In genomic region chr5:54019546-54019945, GRCm38 (mm10) we compare ENCODE assay signal across 16 mouse cellular contexts. TPM values are rescaled to one million over a fixed set of nuclear protein-coding genes. Genes with fewer than 3 reads are reported as not detected.
A peak's percentile ranks its signal among the peaks of the same experiment; 100 is the strongest.
DNase-seq lines count a peak whose midpoint lies in the region; ATAC-seq and TF ChIP-seq lines count a peak whose summit lies in the region.
"Had no signal": no experiment of that assay in that cellular context is flagged by ENCODE, and none has a peak within 500 bp of the region (broad histone marks: within the 10 kb centered on the region; RNA-seq: fewer than 3 reads in every experiment).

No protein-coding gene starts in this region.

- no peak for TF ChIP-seq POLR2A in heart, adult 2 months (IDR thresholded peaks at IDR 0.05; ENCODE audit: insufficient read depth, low read depth, low read length)
- no peak for TF ChIP-seq POLR2A in lung, adult 2 months (IDR thresholded peaks at IDR 0.05; ENCODE audit: borderline replicate concordance, extremely low read depth, low read depth, low read length)

- H3K9me3 ChIP-seq in heart, embryonic 11.5 days (replicated peaks; ENCODE audit: control insufficient read depth, low read length) = no peaks in the 10 kb centered on the region
- no peaks in the 10 kb centered on the region for H3K9me3 ChIP-seq in lung, postnatal 0 days (ENCODE audit: low read length)
- H3K9me3 ChIP-seq in stomach, embryonic 16.5 days (replicated peaks; ENCODE audit: control insufficient read depth, low read length) = no peaks in the 10 kb centered on the region
- H3K9me3 ChIP-seq: embryonic facial prominence, embryonic 12.5 days; forebrain, embryonic 12.5 days; liver, embryonic 12.5 days; midbrain, embryonic 13.5 days had no signal

- H3K27ac ChIP-seq in heart, adult 2 months = peak overlapping the region; percentile 36
- H3K27ac ChIP-seq in heart, embryonic 11.5 days (ENCODE audit: low read depth, low read length) = no peak overlapping the region
- 0 out of 2 replicates have a peak overlapping the region, but pooled peaks have one; percentile 33 for H3K27ac ChIP-seq in lung, postnatal 0 days (ENCODE audit: low read length)
- 0 out of 2 replicates have a peak overlapping the region, but pooled peaks have one; percentile 13 for H3K27ac ChIP-seq in stomach, embryonic 16.5 days (ENCODE audit: low read length)
- H3K27ac ChIP-seq: embryonic facial prominence, embryonic 12.5 days; forebrain, embryonic 12.5 days; liver, embryonic 12.5 days; midbrain, embryonic 13.5 days had no signal

- TF ChIP-seq EP300 in heart, adult 2 months (IDR thresholded peaks at IDR 0.05; ENCODE audit: insufficient read depth, low read depth, low read length) = no peak
- TF ChIP-seq EP300 in lung, postnatal 0 days (IDR thresholded peaks at IDR 0.05) = no peak

- H3K27me3 ChIP-seq in heart, adult 2 months (ENCODE audit: control insufficient read depth, insufficient read depth, low read length) = no peaks in the 10 kb centered on the region
- H3K27me3 ChIP-seq in heart, embryonic 11.5 days (ENCODE audit: control insufficient read depth, insufficient read depth, low read length) = no peaks in the 10 kb centered on the region
- no peaks in the 10 kb centered on the region for H3K27me3 ChIP-seq in lung, postnatal 0 days (replicated peaks; ENCODE audit: insufficient read depth, low read length)
- H3K27me3 ChIP-seq in stomach, embryonic 16.5 days (ENCODE audit: control insufficient read depth, insufficient read depth, low read length) = no peaks in the 10 kb centered on the region
- H3K27me3 ChIP-seq: embryonic facial prominence, embryonic 12.5 days; forebrain, embryonic 12.5 days; liver, embryonic 12.5 days; midbrain, embryonic 13.5 days had no signal

- TF ChIP-seq CTCF in heart, adult 2 months (IDR thresholded peaks at IDR 0.05) = peak; percentile 38
- TF ChIP-seq CTCF in lung, postnatal 0 days (IDR thresholded peaks at IDR 0.05) = no peak
- no peak for TF ChIP-seq CTCF in lung, adult 2 months (IDR thresholded peaks at IDR 0.05; ENCODE audit: insufficient read depth, low read length)

- H3K4me3 ChIP-seq in heart, adult 2 months = no peak overlapping the region
- no peak overlapping the region for H3K4me3 ChIP-seq in heart, embryonic 11.5 days (ENCODE audit: low read depth, low read length)
- H3K4me3 ChIP-seq in lung, postnatal 0 days (ENCODE audit: low read depth, low read length) = no peak overlapping the region
- H3K4me3 ChIP-seq in lung, adult 2 months (replicated peaks; ENCODE audit: extremely low read depth, low read depth, low read length) = no peak overlapping the region
- H3K4me3 ChIP-seq in stomach, embryonic 16.5 days (replicated peaks; ENCODE audit: low read length) = no peak overlapping the region
- H3K4me3 ChIP-seq: embryonic facial prominence, embryonic 12.5 days; forebrain, embryonic 12.5 days; liver, embryonic 12.5 days; midbrain, embryonic 13.5 days had no signal

- WGBS in heart, adult 2 months = 30% methylated on average over 4 of the region's 4 CpGs
- 69% methylated on average over 4 of the region's 4 CpGs for WGBS in heart, embryonic 11.5 days (ENCODE audit: insufficient replicate concordance)
- 33% methylated on average over 4 of the region's 4 CpGs for WGBS in lung, postnatal 0 days
- WGBS in lung, adult 2 months = 18% methylated on average over 4 of the region's 4 CpGs
- WGBS in stomach, embryonic 16.5 days = 51% methylated on average over 4 of the region's 4 CpGs

- peaks cover 9% of the 10 kb centered on the region for H3K79me2 ChIP-seq in heart, adult 2 months (replicated peaks; ENCODE audit: control insufficient read depth, insufficient read depth, low read length)

- no peak for DNase-seq in heart, adult 2 months
- DNase-seq in lung, postnatal 0 days (ENCODE audit: low spot score) = no peak
- no peak for DNase-seq in lung, adult 2 months
- DNase-seq in cerebellum, postnatal 10 days = no peak
- DNase-seq in cerebellum, adult 9-11 months = no peak
- DNase-seq: cerebellum, adult 8-10 months; heart, postnatal 14 days; kidney, postnatal 36 days; lung, postnatal 14 days had no signal

- intact Hi-C loops in heart, adult 2 months (cut with DNase I) = no loop called here

- peaks cover 8% of the 10 kb centered on the region; the same call in 1 of the 2 replicates for H3K36me3 ChIP-seq in heart, adult 2 months (ENCODE audit: control insufficient read depth, insufficient read depth, low read length)
- H3K36me3 ChIP-seq in heart, embryonic 11.5 days (ENCODE audit: control insufficient read depth, insufficient read depth, low read length) = no peaks in the 10 kb centered on the region
- H3K36me3 ChIP-seq in lung, postnatal 0 days (ENCODE audit: insufficient read depth, low read length) = no peaks in the 10 kb centered on the region
- no peaks in the 10 kb centered on the region for H3K36me3 ChIP-seq in stomach, embryonic 16.5 days (ENCODE audit: control insufficient read depth, insufficient read depth, low read length)
- H3K36me3 ChIP-seq: embryonic facial prominence, embryonic 12.5 days; forebrain, embryonic 12.5 days; liver, embryonic 12.5 days; midbrain, embryonic 13.5 days had no signal

- H3K9ac ChIP-seq in heart, adult 2 months (ENCODE audit: low read depth, low read length) = no peak overlapping the region
- H3K9ac ChIP-seq in heart, embryonic 11.5 days (ENCODE audit: low read depth, low read length) = no peak overlapping the region
- H3K9ac ChIP-seq in lung, postnatal 0 days (replicated peaks; ENCODE audit: low read depth) = no peak overlapping the region
- H3K9ac ChIP-seq in stomach, embryonic 16.5 days (ENCODE audit: low read length) = no peak overlapping the region
- H3K9ac ChIP-seq: embryonic facial prominence, embryonic 12.5 days; forebrain, embryonic 12.5 days; liver, embryonic 12.5 days; midbrain, embryonic 13.5 days had no signal

- H3K4me1 ChIP-seq in heart, adult 2 months (ENCODE audit: control insufficient read depth, insufficient read depth, low read length) = peaks cover 5% of the 10 kb centered on the region
- no peaks in the 10 kb centered on the region for H3K4me1 ChIP-seq in heart, embryonic 11.5 days (ENCODE audit: control insufficient read depth, insufficient read depth, low read length)
- H3K4me1 ChIP-seq in lung, postnatal 0 days (ENCODE audit: insufficient read depth, low read depth, low read length) = no peaks in the 10 kb centered on the region; the same call in 1 of the 2 replicates
- peaks cover 15% of the 10 kb centered on the region for H3K4me1 ChIP-seq in lung, adult 2 months (ENCODE audit: control insufficient read depth, insufficient read depth, low read length)
- no peaks in the 10 kb centered on the region for H3K4me1 ChIP-seq in stomach, embryonic 16.5 days (ENCODE audit: control insufficient read depth, insufficient read depth, low read length)

- H3K4me2 ChIP-seq in heart, embryonic 11.5 days = no peak overlapping the region
- no peak overlapping the region for H3K4me2 ChIP-seq in lung, postnatal 0 days (replicated peaks; ENCODE audit: low read depth, low read length)
- H3K4me2 ChIP-seq in stomach, embryonic 16.5 days (ENCODE audit: low read depth, low read length) = no peak overlapping the region
- H3K4me2 ChIP-seq: embryonic facial prominence, embryonic 12.5 days; forebrain, embryonic 12.5 days; liver, embryonic 12.5 days; midbrain, embryonic 13.5 days had no signal

- no peak for ATAC-seq in heart, embryonic 11.5 days (replicated peaks; ENCODE audit: insufficient number of reproducible peaks, low FRiP score, low TSS enrichment)
- no peak for ATAC-seq in lung, postnatal 0 days
- peak; percentile 86 for ATAC-seq in granulocyte monocyte progenitor cell, adult 5-6 weeks (replicated peaks; ENCODE audit: poor library complexity, severe bottlenecking)
- no peak for ATAC-seq in stomach, embryonic 16.5 days (ENCODE audit: insufficient read depth, low FRiP score)
- ATAC-seq: liver, embryonic 12.5 days; midbrain, embryonic 13.5 days had no signal

RNA-seq across cellular contexts. Expression of gene Stim2, which starts 21.2 kb away (rescaled TPM):
- total RNA-seq in heart, adult 2 months (2021) = 10 to 100 TPM; 16.5 to 17.2 TPM
- 8.2 and 11.5 TPM in 2 replicates for polyA plus RNA-seq in heart, adult 2 months (2012; rRNA removed)
- polyA plus RNA-seq in heart, embryonic 11.5 days (2014; fragmentation: Nextera tagmentation; extraction: Ambion mirVana) = 9.9 and 16.1 TPM in 2 replicates
- polyA plus RNA-seq in lung, postnatal 0 days (2015; fragmentation: Nextera tagmentation; extraction: Ambion mirVana) = 20.3 and 22.7 TPM in 2 replicates
- 34.2 and 38.7 TPM in 2 replicates for polyA plus RNA-seq in lung, adult 2 months (2012; rRNA removed)
- total RNA-seq in granulocyte monocyte progenitor cell, adult 5-6 weeks (2014; fragmentation: Nextera tagmentation) = 13.4 and 17.7 TPM in 2 replicates
- 18.0 and 27.9 TPM in 2 replicates for total RNA-seq in granulocyte monocyte progenitor cell, adult 5-6 weeks (2017)
- 13.1 and 15.9 TPM in 2 replicates for polyA plus RNA-seq in stomach, embryonic 16.5 days (2015; fragmentation: Nextera tagmentation; extraction: Ambion mirVana)
